Mouse (Mus musculus) frontal cortex, postnatal 14 days (tissue): ENCODE results near the gene Cyp1a1.
"Not testable (repeated sequence)": the region's sequence is repeated elsewhere in the genome, so short reads cannot be mapped to it uniquely, and the experiment has no call there.

Experiments used
- DNase-seq, 2 experiments: peaks; one replicate each; pipeline ENCODE4 v3.0.0; 2022; ENCODE audit warnings: low spot score in 2 of 2

Gene Cyp1a1

GRCm38 (mm10) chr9:57706496-57706895 is 18.8 kb downstream of the Cyp1a1 start:
- DNase-seq: no peak

DNA sequence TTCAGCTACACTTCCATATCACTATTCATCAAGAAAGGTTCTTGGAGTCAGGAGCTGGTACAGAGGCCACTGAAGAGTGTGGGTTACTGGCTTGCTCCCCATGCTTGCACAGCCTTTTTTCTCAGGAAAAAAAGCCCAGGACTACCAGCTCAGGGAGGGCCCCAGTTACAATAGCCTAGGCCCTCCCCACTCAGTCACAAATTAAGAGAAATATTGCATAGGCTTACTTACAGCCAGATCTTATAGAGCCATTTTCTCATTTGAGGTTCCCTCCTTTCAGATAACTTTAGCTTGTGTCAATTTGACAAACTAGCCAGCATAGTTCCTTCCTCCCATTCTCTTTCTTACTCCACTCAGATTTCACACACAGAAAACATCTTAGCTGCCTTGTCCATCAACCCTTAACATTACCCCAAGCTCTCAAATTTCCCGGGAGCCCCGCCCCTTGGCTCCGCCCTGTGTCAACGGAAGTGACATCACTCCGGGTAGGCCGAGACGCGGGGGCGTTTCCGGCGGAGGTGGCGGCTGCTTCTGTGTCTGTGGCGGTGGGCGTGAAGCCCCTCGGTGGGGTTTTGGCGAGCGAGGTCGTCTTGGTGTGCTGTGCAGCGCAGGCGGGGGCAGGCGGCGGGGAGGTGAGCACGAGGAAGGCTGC is 20.5 kb downstream of the Cyp1a1 start, which contains the start of gene Edc3:
TSS of gene Edc3 (plus strand) at position 473 of the 652 bp plus-strand sequence.
- peak; percentile 70 to 84 for DNase-seq

- peak; percentile 36 to 41 for DNase-seq
Observed at GRCm38 (mm10) chr9:57708720-57709274, 21.1 kb downstream of the Cyp1a1 start.

GRCm38 (mm10) chr9:57710214-57710613 is 22.5 kb downstream of the Cyp1a1 start:
- DNase-seq: not testable (repeated sequence)

GRCm38 (mm10) chr9:57712194-57712593 is 24.5 kb downstream of the Cyp1a1 start:
- no peak for DNase-seq

GRCm38 (mm10) chr9:57718408-57718807 is 30.7 kb downstream of the Cyp1a1 start:
- no peak for DNase-seq

- no peak for DNase-seq
Observed at GRCm38 (mm10) chr9:57720736-57721135, 33.0 kb downstream of the Cyp1a1 start.

DNA sequence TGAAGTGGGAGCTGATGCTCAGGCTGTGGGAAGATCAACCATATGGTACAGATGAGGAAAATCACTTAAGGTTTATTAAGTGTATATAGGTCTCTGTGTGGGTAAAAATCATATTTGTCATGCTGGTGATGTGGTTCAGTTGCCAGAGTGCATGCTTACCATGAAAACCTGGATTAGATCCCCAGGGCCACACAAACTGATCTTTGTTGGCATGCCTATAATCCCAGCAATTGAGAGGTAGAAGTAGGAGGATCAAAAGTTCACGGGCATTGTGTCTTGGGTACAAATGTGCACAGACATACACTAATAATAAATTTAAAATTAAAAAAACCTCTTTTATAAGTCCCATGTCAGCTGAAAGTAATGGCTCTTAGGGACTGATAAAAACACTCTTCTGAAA is 34.6 kb downstream of the Cyp1a1 start:
- no peak for DNase-seq

DNA sequence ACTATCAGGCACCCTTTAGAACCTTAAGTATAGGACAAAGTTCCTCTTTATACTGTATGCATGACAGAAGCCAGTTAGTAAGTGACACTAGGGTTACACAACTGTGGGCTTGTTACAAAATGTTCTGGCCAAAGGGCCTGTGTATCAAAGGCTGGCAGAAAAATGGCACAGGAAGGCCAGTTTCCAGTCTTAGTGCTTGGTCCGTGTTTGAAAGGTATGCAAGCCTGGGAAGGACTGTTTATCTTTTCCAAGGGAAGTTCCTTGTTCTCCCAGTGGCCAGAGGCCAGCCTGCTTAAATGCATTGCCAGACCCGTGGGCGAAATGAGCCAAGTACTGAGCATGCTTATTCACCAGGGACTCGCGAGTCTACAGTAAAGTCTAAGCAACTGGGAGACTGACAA is 35.6 kb downstream of the Cyp1a1 start:
- peak; percentile 31 to 33 for DNase-seq

GRCm38 (mm10) chr9:57723796-57724195 is 36.1 kb downstream of the Cyp1a1 start:
- DNase-seq: no peak

DNA sequence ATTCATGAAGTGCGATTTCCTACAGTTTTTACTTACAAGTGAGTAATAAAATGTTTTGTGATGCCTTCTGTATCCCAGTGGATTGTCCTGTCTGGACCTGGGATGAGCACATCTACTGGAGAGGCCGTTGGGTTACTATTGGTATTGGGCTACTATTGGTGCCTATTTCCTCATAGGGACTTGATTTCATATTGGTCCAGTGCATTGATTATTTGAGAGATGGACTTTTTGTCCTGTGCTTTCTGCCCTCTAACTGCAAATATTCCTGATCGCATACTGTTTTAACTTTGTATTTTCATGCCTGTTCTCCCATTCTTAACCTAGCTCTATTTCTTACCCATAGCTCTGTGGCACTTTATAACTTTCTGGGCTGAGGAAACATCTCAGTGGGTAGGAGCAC is 37.0 kb downstream of the Cyp1a1 start:
- no peak for DNase-seq

GRCm38 (mm10) chr9:57728312-57728711 is 40.6 kb downstream of the Cyp1a1 start:
- no peak for DNase-seq

DNA sequence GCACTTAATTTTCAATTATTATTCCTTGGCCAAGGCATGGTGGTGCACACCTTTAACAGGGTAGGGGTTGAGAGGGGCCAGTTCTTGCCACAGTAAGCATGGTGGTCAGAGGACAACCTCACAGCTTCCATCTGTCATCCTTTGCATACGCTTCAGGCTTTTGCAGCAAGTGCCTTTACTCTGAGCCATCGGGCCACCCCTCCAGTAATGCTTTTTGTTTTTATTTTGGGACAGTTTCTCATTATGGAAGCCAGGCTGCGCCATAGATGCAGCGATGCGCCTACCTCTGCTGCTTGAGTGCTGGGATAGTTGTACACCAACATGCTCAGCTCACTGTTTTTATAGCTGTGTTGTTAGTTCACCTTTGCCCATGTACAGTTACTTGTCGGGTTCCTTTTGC is 45.9 kb downstream of the Cyp1a1 start:
- DNase-seq: no peak

GRCm38 (mm10) chr9:57739863-57740262 is 52.1 kb downstream of the Cyp1a1 start:
- no peak for DNase-seq

GRCm38 (mm10) chr9:57744462-57745091 is 56.8 kb downstream of the Cyp1a1 start:
- DNase-seq: no peak

- no peak for DNase-seq
Observed at GRCm38 (mm10) chr9:57747067-57747466, 59.3 kb downstream of the Cyp1a1 start.

GRCm38 (mm10) chr9:57748137-57748536 is 60.4 kb downstream of the Cyp1a1 start:
- DNase-seq: no peak

DNA sequence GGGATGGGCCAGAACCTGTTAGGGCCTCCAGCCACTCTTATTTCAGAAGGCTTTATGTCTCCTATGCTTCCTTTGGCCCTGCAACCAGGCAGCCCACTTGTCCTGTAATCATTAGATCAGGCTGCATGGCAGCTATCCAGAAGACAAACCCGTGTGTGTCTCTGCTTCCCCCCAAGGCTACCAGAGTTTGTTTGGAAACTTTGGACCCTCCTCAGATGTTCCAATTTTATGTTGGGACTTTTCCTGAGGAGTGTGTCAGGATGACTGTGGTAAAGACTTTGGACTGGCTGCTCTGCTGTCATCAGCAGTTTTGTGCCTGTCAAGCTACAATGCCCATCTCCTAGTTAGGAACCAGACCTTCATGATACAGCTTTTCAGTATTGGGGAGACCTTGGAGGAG is 61.1 kb downstream of the Cyp1a1 start:
- DNase-seq: no peak

- DNase-seq: no peak
Observed at GRCm38 (mm10) chr9:57750901-57751300, 63.2 kb downstream of the Cyp1a1 start.
